Comparison of ENCODE assay signal across 10 mouse cellular contexts in genomic region chr13:85507374-85508101, GRCm38 (mm10).
A peak's percentile ranks its signal among the peaks of the same experiment; 100 is the strongest.
DNase-seq lines count a peak whose midpoint lies in the region; ATAC-seq and TF ChIP-seq lines count a peak whose summit lies in the region.
"Had no signal": no experiment of that assay in that cellular context is flagged by ENCODE, and none has a peak within 500 bp of the region (broad histone marks: within the 10 kb centered on the region; RNA-seq: fewer than 3 reads in every experiment).

No protein-coding gene starts in this region.

- H3K9me3 ChIP-seq in heart, postnatal 0 days (replicated peaks; ENCODE audit: control insufficient read depth, low read length), result no peaks in the 10 kb centered on the region
- H3K9me3 ChIP-seq in midbrain, embryonic 15.5 days, result no peaks in the 10 kb centered on the region

- H3K27ac ChIP-seq in heart, postnatal 0 days (ENCODE audit: low read depth), result peak overlapping the region; percentile 72; the same call in 1 of the 2 replicates
- H3K27ac ChIP-seq in midbrain, embryonic 15.5 days, result no peak overlapping the region

- TF ChIP-seq EP300 in heart, postnatal 0 days (IDR thresholded peaks at IDR 0.05; ENCODE audit: low read depth), result no peak

- H3K36me3 ChIP-seq in heart, postnatal 0 days (replicated peaks; ENCODE audit: control insufficient read depth, insufficient read depth, low read length), result no peaks in the 10 kb centered on the region
- no peaks in the 10 kb centered on the region for H3K36me3 ChIP-seq in midbrain, embryonic 15.5 days (replicated peaks)

- POLR2A ChIA-PET in Patski (lab: Charles Lee), result no interaction called here

- intact Hi-C loops in left cerebral cortex, postnatal 4 days (cut with DNase I), result no loop called here

- WGBS in heart, postnatal 0 days, result 25% methylated on average over 6 of the region's 6 CpGs
- 65% methylated on average over 6 of the region's 6 CpGs for WGBS in midbrain, embryonic 15.5 days

- no peak overlapping the region for H3K4me2 ChIP-seq in heart, postnatal 0 days (ENCODE audit: low read depth, low read length)
- H3K4me2 ChIP-seq in midbrain, embryonic 15.5 days, result no peak overlapping the region

- no peaks in the 10 kb centered on the region for H3K27me3 ChIP-seq in Patski
- no peaks in the 10 kb centered on the region for H3K27me3 ChIP-seq in heart, postnatal 0 days (ENCODE audit: control insufficient read depth, insufficient read depth, low read length)
- H3K27me3 ChIP-seq in midbrain, embryonic 15.5 days (replicated peaks), result no peaks in the 10 kb centered on the region

- peaks cover 9% of the 10 kb centered on the region for H3K4me1 ChIP-seq in heart, postnatal 0 days (ENCODE audit: control insufficient read depth, insufficient read depth)
- no peaks in the 10 kb centered on the region for H3K4me1 ChIP-seq in midbrain, embryonic 15.5 days

- CTCF ChIA-PET in Patski (lab: Charles Lee), result interaction anchor here (1.1 kb wide), 1 partner anchor 11 kb away, joined by 3 read pairs; no protein-coding TSS in a partner anchor

- DNase-seq in A20 (ENCODE audit: low read depth, low spot score) (peak; percentile 74), Patski (ENCODE audit: low read depth, low spot score) (no peak)
- DNase-seq in heart, postnatal 0 days (ENCODE audit: low spot score), result no peak
- no peak for DNase-seq in right cerebral cortex, adult 2 months (ENCODE audit: low spot score in 2 of 2)
- no peak for DNase-seq in left cerebral cortex, postnatal 4 days
- DNase-seq in frontal cortex, adult 2 months (ENCODE audit: extremely low spot score in 1 of 2, low spot score in 1 of 2), result no peak
- DNase-seq: kidney, postnatal 25 days; midbrain, embryonic 14.5 days had no signal

- no peak overlapping the region for H3K4me3 ChIP-seq in heart, postnatal 0 days (ENCODE audit: low read depth, low read length)
- H3K4me3 ChIP-seq in midbrain, embryonic 15.5 days, result no peak overlapping the region

- no peak overlapping the region for H3K9ac ChIP-seq in heart, postnatal 0 days (replicated peaks; ENCODE audit: low read depth, low read length)
- no peak overlapping the region for H3K9ac ChIP-seq in midbrain, embryonic 15.5 days

- TF ChIP-seq CTCF in Patski (IDR thresholded peaks at IDR 0.05), result no peak
- no peak for TF ChIP-seq CTCF in heart, postnatal 0 days (IDR thresholded peaks at IDR 0.05; ENCODE audit: low read depth)

- ATAC-seq in Patski, result peak; percentile 8
- ATAC-seq in heart, postnatal 0 days (ENCODE audit: insufficient read depth, low read depth), result no peak
- peak; percentile 57 for ATAC-seq in neutrophil, adult 5-6 weeks (ENCODE audit: extremely low read depth, insufficient number of reproducible peaks, low FRiP score, poor library complexity, severe bottlenecking)
- no peak for ATAC-seq in midbrain, embryonic 15.5 days (replicated peaks)

- in situ Hi-C loops in Patski (cut with MboI; ENCODE audit: low pct_unique_long_range_greater_than_20kb), result no loop called here

Comparison
In these comparisons a context has a peak if more than half of its experiments do, and no peak if none do; other contexts are left out.
1. ATAC-seq: peak in Patski (single experiment) and neutrophil, adult 5-6 weeks (single experiment); none in heart, postnatal 0 days (single experiment) and midbrain, embryonic 15.5 days (single experiment).